Mouse (Mus musculus) lung, postnatal 0 days (tissue): ENCODE data around the gene Carmil3.

Source experiments
- CTCF ChIP-seq: IDR thresholded peaks from 2 replicates; pipeline ENCODE4 v1.5.1; 2016; ENCODE audit warnings: antibody characterized with exemption, mild to moderate bottlenecking
- EP300 ChIP-seq: IDR thresholded peaks from 2 replicates; pipeline ENCODE4 v1.6.1; 2016; ENCODE audit warnings: antibody characterized with exemption, mild to moderate bottlenecking, control low read depth

DNA sequence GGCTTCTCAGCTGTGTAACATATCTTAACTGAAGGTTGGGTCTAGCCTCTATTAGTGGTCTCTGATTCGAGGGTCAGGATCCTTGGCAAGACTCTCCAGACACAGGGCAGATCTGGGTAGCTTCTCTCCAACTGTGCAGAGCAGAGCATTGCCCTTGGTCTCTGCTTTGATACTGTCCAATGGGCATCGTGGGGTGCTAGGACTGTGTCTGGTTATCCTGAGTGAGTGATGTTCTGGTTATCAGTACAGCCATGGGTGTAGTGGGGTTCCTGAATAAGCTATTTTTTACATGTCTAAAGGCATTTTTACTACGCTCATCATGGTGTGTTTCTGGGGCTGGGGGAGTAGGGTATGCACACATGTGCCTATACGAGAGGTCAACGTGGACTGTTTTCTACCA, 12.6 kb upstream of the Carmil3 start:
- TF ChIP-seq EP300, result no peak
- no peak for TF ChIP-seq CTCF
